Mouse (Mus musculus) embryonic facial prominence, embryonic 15.5 days (tissue): ENCODE data around the gene Slc35a3. TPM values are rescaled to one million over a fixed set of nuclear protein-coding genes. Genes with fewer than 3 reads are reported as not detected.
"Not testable (repeated sequence)": the region's sequence is repeated elsewhere in the genome, so short reads cannot be mapped to it uniquely, and the experiment has no call there.

Source experiments
- ATAC-seq: fragments of 200-750 bp; cut with Nextera tagmentation; 2 replicates; pipeline ENCODE4 v1.8.0; 2017; ENCODE audit warnings: low read depth, moderate TSS enrichment; ENCODE audit not compliant: insufficient number of reproducible peaks, low FRiP score, low TSS enrichment
- H3K27ac ChIP-seq: fragments of 300-500 bp; sonication (generic); replicated peaks from 2 replicates; pipeline ENCODE4 v1.5.1; 2015; ENCODE audit warnings: mild to moderate bottlenecking, inconsistent platforms
- H3K27me3 ChIP-seq: fragments of 300-500 bp; sonication (generic); 2 replicates; pipeline ENCODE4 v1.6.1; 2015; ENCODE audit warnings: inconsistent platforms
- H3K36me3 ChIP-seq: fragments of 300-500 bp; sonication (generic); 2 replicates; pipeline ENCODE4 v1.6.1; 2015; ENCODE audit warnings: mild to moderate bottlenecking, inconsistent platforms
- H3K4me1 ChIP-seq: fragments of 300-500 bp; sonication (generic); 2 replicates; pipeline ENCODE4 v1.6.1; 2015; ENCODE audit warnings: inconsistent platforms
- H3K4me2 ChIP-seq: fragments of 300-500 bp; sonication (generic); replicated peaks from 2 replicates; pipeline ENCODE4 v1.6.1; 2015; ENCODE audit warnings: mild to moderate bottlenecking, inconsistent platforms
- H3K4me3 ChIP-seq: fragments of 300-500 bp; sonication (generic); replicated peaks from 2 replicates; pipeline ENCODE4 v1.5.1; 2015; ENCODE audit warnings: mild to moderate bottlenecking, inconsistent platforms
- H3K9ac ChIP-seq: fragments of 300-500 bp; sonication (generic); 2 replicates; pipeline ENCODE4 v1.6.1; 2015; ENCODE audit warnings: inconsistent platforms
- H3K9me3 ChIP-seq: fragments of 300-500 bp; sonication (generic); replicated peaks from 2 replicates; pipeline ENCODE4 v1.6.1; 2016; ENCODE audit warnings: inconsistent platforms
- WGBS: fragments of 180-500 bp; shearing (Covaris S2); methylation state at CpG from one replicate; pipeline ENCODE4 v1.1.7; 2015; 5-methylcytosine and 5-hydroxymethylcytosine counted together
- polyA plus RNA-seq: library from polyadenylated mRNA; unstranded; fragments of >200 nt; fragmentation: Nextera tagmentation; extraction: Ambion mirVana; gene quantifications from 2 replicates; pipeline ENCODE4 v1.2.1, GENCODE M21; 2015

Slc35a3 gene
- polyA plus RNA-seq, 1 experiment from 2014 or later, result 12.1 TPM

DNA sequence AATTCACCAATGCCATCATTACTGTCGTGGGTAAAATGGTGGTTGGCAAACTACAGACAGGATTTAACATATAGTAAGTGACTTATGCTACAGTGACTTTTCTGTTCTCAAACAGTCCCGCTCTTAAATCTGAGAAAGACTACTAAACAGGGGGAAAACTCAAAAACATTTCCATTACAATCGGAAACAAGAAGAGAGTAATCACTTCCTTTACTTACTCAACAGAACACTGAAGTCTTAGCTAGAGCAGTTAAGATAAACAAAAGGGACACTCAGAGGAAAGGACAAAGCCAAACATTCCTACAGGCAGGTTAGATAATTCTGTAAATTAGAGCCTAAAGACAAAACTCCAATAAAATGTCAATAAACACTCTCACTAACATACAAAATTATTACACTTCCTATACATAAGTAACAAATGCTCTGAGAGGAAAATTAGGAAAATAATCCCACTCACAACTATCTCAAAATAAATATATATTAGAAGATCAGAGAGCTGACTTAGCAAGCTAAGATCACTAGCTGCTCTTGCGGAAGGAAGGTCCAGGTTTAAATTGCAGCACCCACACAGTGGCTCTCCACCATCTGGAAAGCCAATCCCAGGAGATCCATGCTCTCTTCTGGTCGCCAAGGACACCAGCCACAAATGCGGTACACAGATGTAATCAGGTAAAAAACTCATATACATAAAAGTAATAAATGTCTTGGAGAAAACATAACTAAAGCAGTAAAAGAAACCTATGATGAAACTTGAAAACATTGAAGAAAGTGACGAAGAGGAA, 56.3 kb downstream of the Slc35a3 start:
- no peak for ATAC-seq
- no peak overlapping the region for H3K4me2 ChIP-seq
- no peak overlapping the region for H3K27ac ChIP-seq
- no peaks in the 10 kb centered on the region for H3K36me3 ChIP-seq
- no peak overlapping the region for H3K4me3 ChIP-seq
- 78% methylated on average over 7 of the region's 7 CpGs for WGBS
- peaks cover 31% of the 10 kb centered on the region for H3K4me1 ChIP-seq
- no peaks in the 10 kb centered on the region for H3K9me3 ChIP-seq
- no peak overlapping the region for H3K9ac ChIP-seq
- no peaks in the 10 kb centered on the region for H3K27me3 ChIP-seq

DNA sequence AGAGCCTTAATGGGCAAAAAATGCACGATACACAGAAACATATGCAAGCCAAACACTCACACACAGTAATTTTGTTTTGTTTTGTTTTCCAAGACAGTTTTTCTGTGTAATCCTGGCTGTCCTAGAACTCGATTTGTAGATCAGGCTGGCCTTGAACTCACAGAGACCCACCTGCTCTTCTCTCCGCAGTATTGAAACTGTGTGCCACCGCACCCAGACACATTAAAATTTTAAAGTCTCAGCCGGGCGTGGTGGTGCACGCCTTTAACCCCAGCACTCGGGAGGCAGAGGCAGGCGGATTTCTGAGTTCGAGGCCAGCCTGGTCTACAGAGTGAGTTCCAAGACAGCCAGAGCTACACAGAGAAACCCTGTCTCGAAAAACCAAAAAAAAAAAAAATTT, 58.6 kb downstream of the Slc35a3 start:
- not testable (repeated sequence) for H3K36me3 ChIP-seq, H3K4me3 ChIP-seq, ATAC-seq, H3K27ac ChIP-seq, H3K27me3 ChIP-seq, H3K9me3 ChIP-seq, H3K4me2 ChIP-seq, H3K9ac ChIP-seq
- H3K4me1 ChIP-seq, result peaks cover 13% of the 10 kb centered on the region
- 92% methylated on average over 11 of the region's 11 CpGs for WGBS

DNA sequence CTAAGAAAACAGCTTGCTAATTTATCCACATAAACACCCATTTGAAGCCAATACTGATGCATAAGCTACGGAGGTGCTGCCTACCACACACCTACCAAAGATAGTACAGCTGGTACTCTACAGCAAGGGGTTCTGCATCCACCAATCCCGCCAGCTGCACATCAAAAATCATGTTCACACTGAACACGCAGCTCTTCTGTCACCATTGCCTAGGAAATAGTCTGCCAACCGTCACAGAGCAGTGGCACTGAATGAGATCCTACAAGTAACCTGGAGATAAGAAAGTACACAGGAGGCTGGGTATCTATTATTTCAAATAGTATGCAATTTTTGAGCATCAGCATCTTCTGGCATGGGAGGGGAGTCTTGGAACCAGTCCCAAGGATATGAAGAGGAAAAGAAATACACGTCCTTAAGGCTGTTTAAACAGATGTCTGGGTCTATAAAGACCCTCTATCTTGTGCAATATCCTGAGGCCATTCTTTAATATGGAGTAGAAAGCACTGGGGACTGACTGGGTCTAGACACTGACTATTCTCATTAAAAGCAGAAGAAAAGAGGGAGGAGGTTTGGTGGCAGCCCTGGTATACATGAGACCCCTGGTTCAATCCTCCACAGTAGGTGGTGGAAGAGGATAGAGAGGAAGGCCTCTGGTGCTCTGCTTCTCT, 59.2 kb downstream of the Slc35a3 start:
- Histone ChIP-seq H3K27ac (no peak overlapping the region), H3K9ac (no peak overlapping the region), H3K36me3 (peaks cover 6% of the 10 kb centered on the region; the same call in 1 of the 2 replicates), H3K4me1 (peaks cover 9% of the 10 kb centered on the region; the same call in 1 of the 2 replicates), H3K27me3 (no peaks in the 10 kb centered on the region), H3K4me2 (no peak overlapping the region), H3K4me3 (no peak overlapping the region), H3K9me3 (no peaks in the 10 kb centered on the region)
- WGBS, result 71% methylated on average over 5 of the region's 5 CpGs
- no peak for ATAC-seq

DNA sequence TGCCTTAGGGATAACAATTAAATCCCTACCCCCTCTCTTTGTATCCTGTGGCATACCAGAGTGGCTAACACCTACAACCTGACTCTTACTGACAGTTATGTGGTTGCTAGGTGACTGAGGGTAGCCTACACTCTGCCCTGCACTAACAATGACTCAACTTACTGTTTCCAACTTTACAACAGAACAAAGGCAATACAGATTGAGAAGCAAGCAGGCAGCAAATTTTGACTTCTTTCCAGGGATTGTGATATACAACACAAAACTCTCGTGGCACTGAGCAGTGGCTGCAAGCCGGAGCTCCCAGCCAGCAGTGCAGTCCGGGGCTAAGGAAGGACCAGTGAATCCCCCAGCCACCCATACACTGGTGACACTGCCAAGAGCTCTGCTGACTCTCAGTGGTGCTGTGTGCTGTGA, 60.6 kb downstream of the Slc35a3 start:
- Histone ChIP-seq H3K4me2 (no peak overlapping the region), H3K27ac (no peak overlapping the region), H3K36me3 (peaks cover 13% of the 10 kb centered on the region; the same call in 1 of the 2 replicates), H3K9ac (no peak overlapping the region), H3K27me3 (no peaks in the 10 kb centered on the region), H3K4me1 (0 out of 2 replicates have a peak, but pooled peaks cover 2% of the 10 kb centered on the region), H3K9me3 (no peaks in the 10 kb centered on the region), H3K4me3 (no peak overlapping the region)
- WGBS, result 74% methylated on average over 3 of the region's 3 CpGs
- no peak for ATAC-seq

DNA sequence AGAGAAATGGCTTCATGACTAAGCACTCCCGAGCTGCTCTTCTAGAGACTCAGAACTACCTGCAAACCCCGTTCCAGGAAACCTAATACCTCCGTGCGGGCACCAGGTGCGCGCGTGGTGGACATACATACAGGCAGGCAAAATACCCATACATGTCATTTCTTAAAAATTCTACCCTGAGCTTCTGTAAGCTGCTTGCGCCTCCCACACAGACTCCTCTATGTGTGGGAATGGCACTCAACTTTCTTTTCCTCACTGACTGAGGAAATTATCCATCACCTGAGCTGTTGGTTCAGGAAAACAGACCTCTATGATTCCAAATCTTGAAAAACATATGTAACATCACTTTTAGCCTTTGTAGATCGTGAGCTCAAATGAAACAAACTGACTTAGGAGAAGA, 61.9 kb downstream of the Slc35a3 start:
- Histone ChIP-seq H3K27me3 (no peaks in the 10 kb centered on the region), H3K4me3 (no peak overlapping the region), H3K4me1 (no peaks in the 10 kb centered on the region), H3K27ac (no peak overlapping the region), H3K36me3 (peaks cover 26% of the 10 kb centered on the region), H3K9ac (no peak overlapping the region), H3K9me3 (no peaks in the 10 kb centered on the region), H3K4me2 (no peak overlapping the region)
- WGBS, result 93% methylated on average over 9 of the region's 9 CpGs
- no peak for ATAC-seq

DNA sequence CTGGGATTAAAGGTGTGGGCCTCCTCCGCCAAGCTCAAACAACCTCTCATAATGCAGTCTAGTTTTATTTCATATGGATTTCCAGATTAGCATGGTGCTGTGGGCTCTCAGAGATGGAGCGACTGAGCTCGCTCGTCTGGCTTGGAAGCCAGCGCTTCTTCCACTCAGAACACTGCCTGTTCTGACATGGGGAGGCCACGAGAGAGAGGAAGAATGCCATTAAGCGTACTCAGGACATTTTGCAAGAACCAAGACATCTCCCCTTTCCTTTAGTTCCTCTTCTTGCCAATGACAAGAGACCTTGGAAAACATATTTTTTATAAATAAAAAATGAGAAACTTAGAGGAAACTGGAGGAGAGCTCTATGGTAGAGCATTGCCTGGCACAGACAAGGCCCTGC, 63.8 kb downstream of the Slc35a3 start:
- ATAC-seq, result no peak
- Histone ChIP-seq H3K27me3 (no peaks in the 10 kb centered on the region), H3K4me2 (no peak overlapping the region), H3K9me3 (no peaks in the 10 kb centered on the region), H3K27ac (no peak overlapping the region), H3K36me3 (peaks cover 43% of the 10 kb centered on the region), H3K9ac (no peak overlapping the region), H3K4me1 (no peaks in the 10 kb centered on the region), H3K4me3 (no peak overlapping the region)
- WGBS, result 92% methylated on average over 7 of the region's 7 CpGs

DNA sequence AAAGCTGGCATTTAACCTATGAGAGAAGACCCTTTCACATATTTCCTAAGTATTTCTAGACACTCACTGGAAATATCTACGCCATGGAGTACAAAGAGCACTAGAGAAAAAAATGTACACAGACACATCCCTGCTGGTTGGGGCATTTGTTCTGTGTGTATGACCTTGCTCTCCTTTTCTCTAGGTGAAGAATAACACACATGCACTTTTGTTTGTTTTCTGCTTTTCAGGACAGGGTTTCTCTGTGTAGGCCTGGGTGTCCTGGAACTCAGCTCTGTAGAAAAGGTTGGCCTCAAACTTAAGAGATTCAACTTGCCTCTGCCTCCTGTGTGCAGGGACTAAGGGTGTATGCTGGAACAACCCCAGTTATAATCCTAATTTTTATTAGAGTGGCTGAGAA, 66.2 kb downstream of the Slc35a3 start:
- H3K9me3 ChIP-seq, result no peaks in the 10 kb centered on the region
- H3K36me3 ChIP-seq, result peaks cover 61% of the 10 kb centered on the region
- H3K27ac ChIP-seq, result no peak overlapping the region
- no peak for ATAC-seq
- H3K4me1 ChIP-seq, result no peaks in the 10 kb centered on the region
- 91% methylated on average over 1 of the region's 1 CpGs for WGBS
- H3K4me3 ChIP-seq, result no peak overlapping the region
- H3K4me2 ChIP-seq, result no peak overlapping the region
- no peaks in the 10 kb centered on the region for H3K27me3 ChIP-seq
- H3K9ac ChIP-seq, result no peak overlapping the region

DNA sequence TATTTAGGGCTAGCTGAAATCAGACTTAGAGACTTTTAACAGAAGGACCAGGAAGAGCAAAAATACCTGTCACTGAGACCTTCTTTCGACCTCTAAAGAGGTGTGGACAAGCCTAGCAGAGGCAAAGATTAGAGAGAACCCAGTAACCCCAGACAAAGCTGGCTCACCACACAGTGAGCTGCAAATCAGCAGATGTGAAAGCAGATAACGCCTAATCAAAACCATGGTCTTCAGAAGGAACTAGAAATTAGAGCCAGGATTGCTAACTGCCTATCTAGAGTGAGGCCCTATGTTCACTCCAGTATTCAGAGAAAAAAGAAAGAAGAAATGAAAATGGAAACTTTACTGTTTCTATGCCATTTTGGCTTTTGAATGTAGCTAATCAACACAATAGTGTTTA, 70.3 kb downstream of the Slc35a3 start:
- Histone ChIP-seq H3K4me2 (no peak overlapping the region), H3K36me3 (peaks cover 89% of the 10 kb centered on the region), H3K9me3 (no peaks in the 10 kb centered on the region), H3K27me3 (no peaks in the 10 kb centered on the region), H3K4me3 (no peak overlapping the region), H3K9ac (no peak overlapping the region), H3K27ac (no peak overlapping the region), H3K4me1 (no peaks in the 10 kb centered on the region)
- 85% methylated on average over 2 of the region's 2 CpGs for WGBS
- ATAC-seq, result no peak

DNA sequence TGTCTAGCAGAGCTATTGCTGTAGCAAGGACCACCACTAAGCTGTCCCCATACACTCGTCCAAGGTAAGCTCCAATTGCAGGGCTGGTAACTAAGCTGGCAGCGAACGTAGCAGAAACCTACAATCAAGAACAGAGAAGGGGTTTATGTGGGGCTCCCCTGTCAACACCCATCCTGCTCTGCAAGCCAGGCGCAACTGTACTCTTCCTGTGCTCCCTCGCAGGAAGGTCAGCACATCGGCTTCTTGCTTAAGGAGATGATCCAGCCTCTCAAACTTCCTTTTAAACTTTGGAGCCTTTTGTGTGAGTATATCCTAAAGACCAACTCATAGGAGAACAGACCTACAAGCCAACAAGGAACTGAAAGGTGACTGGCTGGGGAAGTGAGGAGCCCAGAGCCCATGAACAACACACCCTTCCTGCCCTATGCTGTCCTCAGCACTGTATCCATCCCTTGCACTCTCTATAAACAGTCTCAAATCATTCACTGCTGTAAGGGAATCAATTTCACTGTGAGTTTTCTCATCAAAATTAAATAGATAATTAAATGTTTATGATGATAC, 70.7 kb downstream of the Slc35a3 start:
- H3K4me1 ChIP-seq, result no peaks in the 10 kb centered on the region
- no peak overlapping the region for H3K4me2 ChIP-seq
- WGBS, result 88% methylated on average over 6 of the region's 6 CpGs
- no peak overlapping the region for H3K27ac ChIP-seq
- H3K9ac ChIP-seq, result no peak overlapping the region
- peaks cover 88% of the 10 kb centered on the region for H3K36me3 ChIP-seq
- no peak for ATAC-seq
- H3K27me3 ChIP-seq, result no peaks in the 10 kb centered on the region
- no peak overlapping the region for H3K4me3 ChIP-seq
- H3K9me3 ChIP-seq, result no peaks in the 10 kb centered on the region

DNA sequence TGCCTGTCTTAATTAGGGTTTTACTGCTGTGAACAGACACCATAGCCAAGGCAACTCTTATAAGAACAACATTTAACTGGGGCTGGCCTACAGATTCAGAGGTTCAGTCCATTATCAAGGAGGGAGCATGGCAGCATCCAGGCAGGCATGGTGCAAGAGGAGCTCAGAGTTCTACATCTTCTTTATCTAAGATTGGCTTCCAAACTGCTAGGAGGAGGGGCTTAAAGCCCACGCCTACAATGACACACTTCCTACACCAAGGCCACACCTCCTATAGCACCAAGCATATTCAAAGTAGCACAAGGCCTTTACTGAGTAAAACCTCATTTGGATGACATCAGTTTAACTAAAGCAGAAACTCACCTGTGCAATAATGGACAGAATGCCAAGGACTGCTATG, 72.6 kb downstream of the Slc35a3 start:
- 82% methylated on average over 1 of the region's 1 CpGs for WGBS
- Histone ChIP-seq H3K27ac (no peak overlapping the region), H3K36me3 (peaks cover 88% of the 10 kb centered on the region)

DNA sequence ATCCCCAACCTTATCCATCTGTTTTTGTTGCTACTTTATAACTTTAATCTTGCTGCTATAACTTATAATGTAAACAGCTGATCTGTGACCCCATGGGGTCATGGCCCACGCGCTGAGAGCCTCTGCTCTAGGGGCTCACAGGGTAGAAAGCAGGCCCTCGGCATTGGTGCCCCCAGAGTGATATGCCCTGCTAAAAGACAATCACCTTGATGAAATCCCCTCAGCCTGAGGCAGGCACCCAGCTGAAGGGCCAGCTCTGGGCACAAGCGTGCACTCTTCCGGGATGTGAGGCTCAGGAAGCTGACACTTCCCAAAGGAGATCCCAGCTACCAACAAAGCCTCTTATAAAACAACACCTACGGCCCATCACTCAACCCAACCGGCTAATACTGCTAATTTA, 74.1 kb downstream of the Slc35a3 start:
- no peak overlapping the region for H3K4me2 ChIP-seq
- H3K27me3 ChIP-seq, result no peaks in the 10 kb centered on the region
- no peak for ATAC-seq
- 91% methylated on average over 7 of the region's 7 CpGs for WGBS
- H3K4me3 ChIP-seq, result no peak overlapping the region
- H3K27ac ChIP-seq, result no peak overlapping the region
- no peaks in the 10 kb centered on the region for H3K9me3 ChIP-seq
- no peaks in the 10 kb centered on the region for H3K4me1 ChIP-seq
- peaks cover 91% of the 10 kb centered on the region for H3K36me3 ChIP-seq
- no peak overlapping the region for H3K9ac ChIP-seq

More for the DNA sequence above, 72.6 kb downstream of the Slc35a3 start:
- Histone ChIP-seq H3K4me3 (no peak overlapping the region), H3K4me1 (no peaks in the 10 kb centered on the region), H3K9me3 (no peaks in the 10 kb centered on the region), H3K9ac (no peak overlapping the region), H3K27me3 (no peaks in the 10 kb centered on the region), H3K4me2 (no peak overlapping the region)
- ATAC-seq, result no peak
